Mouse (Mus musculus) kidney, postnatal 0 days (tissue): ENCODE measurements around the gene Gpr34. TPM values are rescaled to one million over a fixed set of nuclear protein-coding genes. Genes with fewer than 3 reads are reported as not detected.

ENCODE experiments used
- ATAC-seq: fragments of 200-750 bp; cut with Nextera tagmentation; replicated peaks from 2 replicates; pipeline ENCODE4 v1.8.0; 2017; ENCODE audit warnings: low read depth, moderate number of reproducible peaks, moderate TSS enrichment, moderate library complexity; ENCODE audit not compliant: low FRiP score
- DNase-seq: peaks from one replicate; pipeline ENCODE4 v3.0.0-alpha.2; 2016; ENCODE audit warnings: low spot score
- H3K27ac ChIP-seq: fragments of 300-500 bp; sonication (generic); 2 replicates; pipeline ENCODE4 v1.5.1; 2014; ENCODE audit warnings: mild to moderate bottlenecking
- H3K27me3 ChIP-seq: fragments of 300-500 bp; sonication (generic); 2 replicates; pipeline ENCODE4 v1.6.1; 2014; ENCODE audit warnings: low read length, mixed read lengths; ENCODE audit not compliant: insufficient read depth
- H3K36me3 ChIP-seq: fragments of 300-500 bp; sonication (generic); 2 replicates; pipeline ENCODE4 v1.6.1; 2014; ENCODE audit warnings: low read length, mixed read lengths; ENCODE audit not compliant: insufficient read depth
- H3K4me1 ChIP-seq: fragments of 300-500 bp; sonication (generic); replicated peaks from 2 replicates; pipeline ENCODE4 v1.6.1; 2014; ENCODE audit warnings: antibody characterized with exemption, low read length, mixed read lengths; ENCODE audit not compliant: insufficient read depth
- H3K4me2 ChIP-seq: fragments of 300-500 bp; sonication (generic); 2 replicates; pipeline ENCODE4 v1.6.1; 2014; ENCODE audit warnings: mild to moderate bottlenecking, low read length, moderate library complexity, mixed read lengths
- H3K4me3 ChIP-seq: fragments of 300-500 bp; sonication (generic); replicated peaks from 2 replicates; pipeline ENCODE4 v1.5.1; 2014; ENCODE audit warnings: low read depth, low read length
- H3K9ac ChIP-seq: fragments of 300-500 bp; sonication (generic); 2 replicates; pipeline ENCODE4 v1.6.1; 2014; ENCODE audit warnings: low read depth, low read length
- H3K9me3 ChIP-seq: fragments of 300-500 bp; sonication (generic); replicated peaks from 2 replicates; pipeline ENCODE4 v1.6.1; 2016; ENCODE audit warnings: low read length, inconsistent platforms, mixed read lengths
- CTCF ChIP-seq: IDR thresholded peaks from 2 replicates; pipeline ENCODE4 v1.5.1; 2016; ENCODE audit warnings: antibody characterized with exemption, low read depth, mild to moderate bottlenecking, moderate library complexity
- WGBS: fragments of 180-500 bp; shearing (Covaris S2); extraction: QIAGEN DNeasy Blood & Tissue Kit; methylation state at CpG from one replicate; pipeline ENCODE4 v1.1.7; 2014; 5-methylcytosine and 5-hydroxymethylcytosine counted together
- polyA plus RNA-seq: library from polyadenylated mRNA; unstranded; fragments of >200 nt; fragmentation: Nextera tagmentation; extraction: Ambion mirVana; gene quantifications from 2 replicates; pipeline ENCODE4 v1.2.1, GENCODE M21; 2015

Gene Gpr34
- 1.6 and 1.9 TPM in 2 replicates for polyA plus RNA-seq

DNA sequence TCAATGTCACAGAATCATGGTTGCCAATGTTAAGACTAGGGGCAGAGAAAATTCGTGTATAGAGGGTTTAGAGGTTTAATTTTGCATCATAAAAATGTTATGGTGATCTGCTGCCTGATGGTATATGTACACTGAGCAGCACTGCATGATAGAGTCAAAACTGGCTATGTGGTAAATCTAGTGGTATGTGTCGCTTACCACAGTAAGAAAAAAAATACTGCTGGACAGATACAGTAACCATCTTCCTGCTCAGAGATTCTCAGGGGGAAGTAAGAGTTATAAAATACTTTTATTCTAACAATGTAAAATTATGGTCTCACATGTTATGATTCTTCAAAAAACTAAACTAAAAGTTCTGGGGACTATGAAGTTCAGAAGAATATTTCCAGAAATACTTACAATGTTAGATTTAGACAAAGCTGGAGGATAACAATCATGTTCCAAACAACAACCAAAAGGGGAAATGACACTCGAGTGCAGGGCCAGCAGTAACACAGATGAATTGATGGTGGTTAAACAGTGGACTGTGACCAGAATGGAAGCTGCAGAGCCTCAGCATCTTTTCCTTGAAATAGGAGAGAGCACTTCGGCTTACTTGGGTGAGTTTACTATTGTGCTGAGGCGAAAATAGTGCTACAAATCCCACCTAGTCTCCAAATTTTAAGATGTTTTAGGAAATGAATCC is at the start of gene Gpr34:
Gene Gpr34 (plus strand): TSS at position 491 of the 685 bp plus-strand sequence.
- WGBS, result 64% methylated on average over 5 of the region's 5 CpGs
- no peaks in the 10 kb centered on the region for H3K27me3 ChIP-seq
- no peaks in the 10 kb centered on the region for H3K9me3 ChIP-seq
- H3K4me3 ChIP-seq, result no peak within 1 kb of the TSS
- no peak for ATAC-seq
- H3K4me2 ChIP-seq, result no peak within 1 kb of the TSS
- no peak for TF ChIP-seq CTCF
- H3K36me3 ChIP-seq, result no peaks in the 10 kb centered on the region
- H3K27ac ChIP-seq, result no peak within 1 kb of the TSS
- DNase-seq, result no peak
- no peaks in the 10 kb centered on the region for H3K4me1 ChIP-seq
- no peak within 1 kb of the TSS for H3K9ac ChIP-seq

DNA sequence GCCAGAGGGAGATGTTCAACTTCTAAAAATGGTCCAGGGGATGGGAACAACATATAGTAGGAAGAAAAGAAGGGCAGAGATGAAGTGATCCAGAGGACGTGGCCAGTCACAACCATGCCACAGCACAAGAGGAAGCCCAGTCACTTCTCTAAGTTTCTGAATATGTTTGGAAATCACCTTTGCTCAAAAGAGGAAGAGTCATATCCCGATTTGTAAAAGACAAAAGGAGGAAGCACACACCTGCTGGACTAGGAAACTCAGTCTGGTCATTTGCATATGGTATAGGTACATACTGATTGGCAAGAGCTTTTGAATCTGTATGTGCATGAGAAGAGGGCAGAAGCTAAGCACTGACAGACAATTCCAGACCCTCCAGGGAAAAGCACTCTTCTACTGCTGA is 32.5 kb upstream of the Gpr34 start:
- Histone ChIP-seq H3K27ac (no peak overlapping the region), H3K9me3 (no peaks in the 10 kb centered on the region), H3K36me3 (no peaks in the 10 kb centered on the region), H3K4me3 (no peak overlapping the region), H3K9ac (no peak overlapping the region), H3K4me2 (no peak overlapping the region), H3K4me1 (no peaks in the 10 kb centered on the region), H3K27me3 (no peaks in the 10 kb centered on the region)
- 77% methylated on average over 2 of the region's 2 CpGs for WGBS
- DNase-seq (no peak), ATAC-seq (no peak)
- no peak for TF ChIP-seq CTCF

DNA sequence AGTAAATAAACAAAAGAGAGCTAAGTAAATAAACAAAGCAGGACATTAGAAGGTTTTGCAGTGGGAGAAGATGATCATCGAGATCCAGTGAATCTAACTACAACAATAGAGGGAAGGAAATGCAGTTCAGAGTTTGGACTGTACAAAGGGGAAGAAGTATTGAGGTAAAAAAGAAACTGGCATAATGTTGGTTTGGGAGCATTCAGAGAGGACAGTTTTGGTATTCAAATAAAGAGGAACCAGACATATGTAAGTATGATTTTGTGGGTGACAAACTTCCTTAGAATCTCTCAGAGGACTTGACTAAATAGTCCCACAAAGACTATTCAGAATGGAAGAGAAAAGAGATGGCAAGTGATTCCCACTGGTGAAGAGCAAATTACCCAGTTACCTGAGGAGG is 31.9 kb upstream of the Gpr34 start:
- Histone ChIP-seq H3K36me3 (no peaks in the 10 kb centered on the region), H3K4me1 (no peaks in the 10 kb centered on the region), H3K9me3 (no peaks in the 10 kb centered on the region), H3K27ac (no peak overlapping the region), H3K9ac (no peak overlapping the region), H3K4me3 (no peak overlapping the region), H3K27me3 (no peaks in the 10 kb centered on the region), H3K4me2 (no peak overlapping the region)
- DNase-seq (no peak), ATAC-seq (no peak)
- 48% methylated on average over 1 of the region's 1 CpGs for WGBS
- TF ChIP-seq CTCF, result no peak

DNA sequence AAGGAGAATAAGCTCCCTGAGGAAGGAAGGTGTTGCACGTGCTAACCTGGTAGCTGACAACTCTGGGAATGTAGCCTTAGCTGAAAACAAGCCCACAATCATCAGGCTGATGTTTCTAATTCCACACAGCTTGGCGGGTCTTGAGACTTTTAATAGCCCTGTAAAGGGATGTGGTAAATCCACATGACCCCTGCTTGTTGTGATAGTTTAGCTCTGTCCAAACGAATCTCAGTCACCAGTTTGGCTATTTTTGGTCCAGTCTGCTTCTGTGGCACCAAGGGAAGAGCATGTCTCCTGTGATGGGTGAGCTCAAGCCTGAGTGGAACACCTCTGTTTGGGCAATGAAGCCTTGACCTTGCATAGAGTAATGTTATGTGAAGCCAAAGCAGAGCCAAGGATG is 25.1 kb upstream of the Gpr34 start:
- H3K27me3 ChIP-seq, result no peaks in the 10 kb centered on the region
- H3K9me3 ChIP-seq, result no peaks in the 10 kb centered on the region
- no peak overlapping the region for H3K9ac ChIP-seq
- no peak for DNase-seq
- ATAC-seq, result no peak
- no peaks in the 10 kb centered on the region for H3K4me1 ChIP-seq
- no peak overlapping the region for H3K27ac ChIP-seq
- TF ChIP-seq CTCF, result no peak
- H3K4me3 ChIP-seq, result no peak overlapping the region
- H3K36me3 ChIP-seq, result no peaks in the 10 kb centered on the region
- H3K4me2 ChIP-seq, result no peak overlapping the region
- 57% methylated on average over 3 of the region's 3 CpGs for WGBS

DNA sequence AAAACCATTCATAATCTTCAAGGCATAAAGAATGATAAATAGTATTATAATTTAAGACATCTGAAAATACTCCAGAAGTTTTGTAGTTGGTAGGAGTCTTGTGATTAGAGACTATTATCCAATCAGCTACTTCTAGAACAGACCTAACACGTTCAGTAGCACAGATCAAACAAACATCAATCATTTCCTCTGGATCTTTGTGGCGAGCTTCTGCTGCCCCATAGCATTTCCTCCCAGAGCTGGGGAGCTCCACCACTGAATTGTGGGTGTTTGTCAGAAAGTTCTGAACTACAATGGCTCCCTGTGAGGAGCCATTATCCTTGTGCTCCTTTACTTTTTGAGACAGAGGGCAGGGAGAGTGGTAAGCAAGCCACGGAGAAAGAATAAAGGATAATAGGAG is 24.1 kb upstream of the Gpr34 start:
- Histone ChIP-seq H3K4me3 (no peak overlapping the region), H3K4me2 (no peak overlapping the region), H3K27me3 (no peaks in the 10 kb centered on the region), H3K4me1 (no peaks in the 10 kb centered on the region), H3K36me3 (no peaks in the 10 kb centered on the region), H3K27ac (no peak overlapping the region), H3K9ac (no peak overlapping the region), H3K9me3 (no peaks in the 10 kb centered on the region)
- 50% methylated on average over 3 of the region's 3 CpGs for WGBS
- no peak for ATAC-seq
- no peak for TF ChIP-seq CTCF
- no peak for DNase-seq

DNA sequence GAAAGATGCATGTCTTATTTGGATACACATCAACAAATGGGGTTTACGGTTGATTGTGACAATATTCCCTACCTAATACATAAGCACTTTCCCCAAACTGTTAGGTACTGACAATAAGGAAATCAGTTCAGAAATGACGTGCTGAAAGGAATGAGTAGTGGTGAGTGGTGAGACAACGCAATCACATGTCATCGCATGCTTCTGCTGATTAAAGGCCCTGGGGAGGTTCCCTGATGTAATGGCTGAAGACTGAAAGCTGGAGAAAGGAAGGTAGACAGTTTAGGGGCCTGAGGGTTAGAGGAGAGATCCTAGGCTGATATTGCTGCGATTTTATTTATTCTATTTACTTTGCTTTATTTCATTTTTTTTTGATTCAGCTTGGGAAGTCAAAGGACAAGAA is 20.8 kb upstream of the Gpr34 start:
- Histone ChIP-seq H3K27me3 (no peaks in the 10 kb centered on the region), H3K4me1 (no peaks in the 10 kb centered on the region), H3K4me3 (no peak overlapping the region), H3K36me3 (no peaks in the 10 kb centered on the region), H3K27ac (no peak overlapping the region), H3K4me2 (no peak overlapping the region), H3K9ac (no peak overlapping the region), H3K9me3 (no peaks in the 10 kb centered on the region)
- ATAC-seq (no peak), DNase-seq (no peak)
- 92% methylated on average over 5 of the region's 5 CpGs for WGBS
- TF ChIP-seq CTCF, result no peak

DNA sequence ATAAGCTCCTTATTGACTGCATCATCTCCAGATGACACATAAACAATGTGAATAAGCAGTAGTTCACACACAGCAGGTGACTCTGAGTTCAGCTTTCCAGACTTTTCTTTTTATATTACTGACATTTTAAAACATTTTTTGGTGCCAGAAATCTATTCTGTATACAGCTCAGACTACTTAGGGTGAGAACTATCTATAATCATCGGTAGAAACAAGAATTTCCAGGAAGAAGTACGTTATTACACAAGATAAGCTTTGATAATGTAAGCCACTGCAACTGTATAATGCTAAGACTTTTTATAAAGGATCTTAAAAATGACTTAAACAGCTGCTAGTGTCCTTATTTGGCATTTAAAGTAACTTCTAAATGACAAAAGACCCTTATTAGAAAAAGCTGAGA is 19.8 kb upstream of the Gpr34 start:
- TF ChIP-seq CTCF, result no peak
- no peak for ATAC-seq
- Histone ChIP-seq H3K27me3 (no peaks in the 10 kb centered on the region), H3K9me3 (no peaks in the 10 kb centered on the region), H3K4me3 (no peak overlapping the region), H3K4me1 (no peaks in the 10 kb centered on the region), H3K9ac (no peak overlapping the region), H3K4me2 (no peak overlapping the region), H3K27ac (no peak overlapping the region), H3K36me3 (no peaks in the 10 kb centered on the region)
- DNase-seq, result no peak
- 69% methylated on average over 2 of the region's 2 CpGs for WGBS
